Mouse (Mus musculus) liver, embryonic 11.5 days (tissue): Measurements from ENCODE around the gene Prkaca. TPM values are rescaled to one million over a fixed set of nuclear protein-coding genes. Genes with fewer than 3 reads are reported as not detected.

Source experiments
- ATAC-seq: fragments of 200-750 bp; cut with Nextera tagmentation; replicated peaks from 2 replicates; pipeline ENCODE4 v1.8.0; 2017; ENCODE audit warnings: moderate number of reproducible peaks, mild to moderate bottlenecking, moderate TSS enrichment, moderate library complexity; ENCODE audit not compliant: low FRiP score
- DNase-seq: peaks from one replicate; pipeline ENCODE4 v3.0.0-alpha.2; 2017; ENCODE audit warnings: low spot score
- H3K27ac ChIP-seq: fragments of 300-500 bp; sonication (generic); 2 replicates; pipeline ENCODE4 v1.5.1; 2014; ENCODE audit warnings: mild to moderate bottlenecking, low read depth, low read length, control low read depth
- H3K27me3 ChIP-seq: fragments of 300-500 bp; sonication (generic); replicated peaks from 2 replicates; pipeline ENCODE4 v1.6.1; 2014; ENCODE audit warnings: low read length, mixed read lengths; ENCODE audit not compliant: control insufficient read depth, insufficient read depth
- H3K36me3 ChIP-seq: fragments of 300-500 bp; sonication (generic); 2 replicates; pipeline ENCODE4 v1.6.1; 2014; ENCODE audit warnings: mild to moderate bottlenecking, low read length, moderate library complexity, mixed read lengths; ENCODE audit not compliant: control insufficient read depth, insufficient read depth
- H3K4me1 ChIP-seq: fragments of 300-500 bp; sonication (generic); replicated peaks from 2 replicates; pipeline ENCODE4 v1.6.1; 2014; ENCODE audit warnings: low read length, mixed read lengths; ENCODE audit not compliant: control insufficient read depth, insufficient read depth
- H3K4me2 ChIP-seq: fragments of 300-500 bp; sonication (generic); 2 replicates; pipeline ENCODE4 v1.6.1; 2014; ENCODE audit warnings: mild to moderate bottlenecking, control low read depth, moderate library complexity
- H3K4me3 ChIP-seq: fragments of 300-500 bp; sonication (generic); 2 replicates; pipeline ENCODE4 v1.5.1; 2014; ENCODE audit warnings: low read depth, low read length, control low read depth
- H3K9ac ChIP-seq: fragments of 300-500 bp; sonication (generic); 2 replicates; pipeline ENCODE4 v1.6.1; 2014; ENCODE audit warnings: low read depth, low read length, control low read depth
- H3K9me3 ChIP-seq: fragments of 300-500 bp; sonication (generic); 2 replicates; pipeline ENCODE4 v1.6.1; 2016; ENCODE audit warnings: low read length, inconsistent platforms, mixed read lengths; ENCODE audit not compliant: control insufficient read depth
- WGBS: fragments of 180-500 bp; shearing (Covaris S2); extraction: QIAGEN DNeasy Blood & Tissue Kit; methylation state at CpG from one replicate; pipeline ENCODE4 v1.1.7; 2014; 5-methylcytosine and 5-hydroxymethylcytosine counted together
- polyA plus RNA-seq: library from polyadenylated mRNA; unstranded; fragments of >200 nt; fragmentation: Nextera tagmentation; extraction: Ambion mirVana; gene quantifications from 2 replicates; pipeline ENCODE4 v1.2.1, GENCODE M21; 2014

Prkaca gene
- polyA plus RNA-seq, 1 experiment from 2014 or later = 96.9 TPM

GRCm38 (mm10) chr8:84010625-84011611, 38.1 kb downstream of the Prkaca start:
- no peak overlapping the region for H3K9ac ChIP-seq
- peaks cover 8% of the 10 kb centered on the region for H3K4me1 ChIP-seq
- H3K9me3 ChIP-seq = 0 out of 2 replicates have a peak, but pooled peaks cover under 1% of the 10 kb centered on the region
- no peaks in the 10 kb centered on the region for H3K36me3 ChIP-seq
- peak overlapping the region; percentile 71 for H3K4me2 ChIP-seq
- ATAC-seq (peak; percentile 57; the same call in 1 of the 2 replicates), DNase-seq (peak; percentile 71)
- no peak overlapping the region for H3K27ac ChIP-seq
- peaks cover 46% of the 10 kb centered on the region for H3K27me3 ChIP-seq
- WGBS = 2% methylated on average over 83 of the region's 83 CpGs
- H3K4me3 ChIP-seq = peak overlapping the region; percentile 57

GRCm38 (mm10) chr8:84011705-84012498, 39.1 kb downstream of the Prkaca start, which contains the start of gene 2210011C24Rik:
TSS of gene 2210011C24Rik (minus strand) at chr8:84012171.
- Histone ChIP-seq H3K4me3 (peak within 1 kb of the TSS; percentile 57), H3K9me3 (0 out of 2 replicates have a peak, but pooled peaks cover 2% of the 10 kb centered on the region), H3K27me3 (peaks cover 46% of the 10 kb centered on the region), H3K4me2 (peak within 1 kb of the TSS; percentile 71), H3K36me3 (no peaks in the 10 kb centered on the region), H3K27ac (no peak within 1 kb of the TSS), H3K9ac (no peak within 1 kb of the TSS), H3K4me1 (peaks cover 8% of the 10 kb centered on the region)
- no peak for DNase-seq
- ATAC-seq = no peak
- 3% methylated on average over 45 of the region's 45 CpGs for WGBS

GRCm38 (mm10) chr8:84012499-84013165, 39.8 kb downstream of the Prkaca start:
- no peak for ATAC-seq
- peaks cover 46% of the 10 kb centered on the region for H3K27me3 ChIP-seq
- H3K27ac ChIP-seq = no peak overlapping the region
- no peak overlapping the region for H3K9ac ChIP-seq
- H3K4me1 ChIP-seq = peaks cover 8% of the 10 kb centered on the region
- WGBS = 11% methylated on average over 35 of the region's 35 CpGs
- H3K9me3 ChIP-seq = 0 out of 2 replicates have a peak, but pooled peaks cover 2% of the 10 kb centered on the region
- DNase-seq = no peak
- H3K4me3 ChIP-seq = peak overlapping the region; percentile 57
- peak overlapping the region; percentile 71 for H3K4me2 ChIP-seq
- H3K36me3 ChIP-seq = no peaks in the 10 kb centered on the region

GRCm38 (mm10) chr8:84015833-84016232, 43.0 kb downstream of the Prkaca start:
- DNase-seq (no peak), ATAC-seq (no peak)
- Histone ChIP-seq H3K4me1 (peaks cover 8% of the 10 kb centered on the region), H3K27me3 (peaks cover 40% of the 10 kb centered on the region), H3K9ac (no peak overlapping the region), H3K27ac (no peak overlapping the region), H3K36me3 (no peaks in the 10 kb centered on the region), H3K4me3 (no peak overlapping the region), H3K4me2 (no peak overlapping the region), H3K9me3 (0 out of 2 replicates have a peak, but pooled peaks cover 2% of the 10 kb centered on the region)
- 90% methylated on average over 5 of the region's 5 CpGs for WGBS

GRCm38 (mm10) chr8:84019738-84020137, 46.9 kb downstream of the Prkaca start:
- Histone ChIP-seq H3K4me3 (no peak overlapping the region), H3K9ac (no peak overlapping the region), H3K27ac (no peak overlapping the region), H3K27me3 (peaks cover 23% of the 10 kb centered on the region), H3K36me3 (no peaks in the 10 kb centered on the region), H3K4me2 (no peak overlapping the region), H3K9me3 (0 out of 2 replicates have a peak, but pooled peaks cover 2% of the 10 kb centered on the region), H3K4me1 (peaks cover 12% of the 10 kb centered on the region)
- DNase-seq (no peak), ATAC-seq (no peak)
- WGBS = 74% methylated on average over 9 of the region's 9 CpGs

GRCm38 (mm10) chr8:84021096-84021495, 48.3 kb downstream of the Prkaca start, which contains the start of gene Palm3:
TSS of gene Palm3 (plus strand) at chr8:84021471.
- H3K4me3 ChIP-seq = no peak within 1 kb of the TSS
- DNase-seq (no peak), ATAC-seq (no peak)
- WGBS = 19% methylated on average over 18 of the region's 18 CpGs
- peaks cover 36% of the 10 kb centered on the region for H3K27me3 ChIP-seq
- H3K36me3 ChIP-seq = no peaks in the 10 kb centered on the region
- no peak within 1 kb of the TSS for H3K27ac ChIP-seq
- peak within 1 kb of the TSS; percentile 37 for H3K4me2 ChIP-seq
- H3K9me3 ChIP-seq = 0 out of 2 replicates have a peak, but pooled peaks cover under 1% of the 10 kb centered on the region
- no peak within 1 kb of the TSS for H3K9ac ChIP-seq
- H3K4me1 ChIP-seq = peaks cover 16% of the 10 kb centered on the region

GRCm38 (mm10) chr8:84021569-84021968, 48.8 kb downstream of the Prkaca start:
- Histone ChIP-seq H3K9me3 (no peaks in the 10 kb centered on the region), H3K9ac (no peak overlapping the region), H3K4me3 (no peak overlapping the region), H3K27me3 (peaks cover 41% of the 10 kb centered on the region), H3K36me3 (no peaks in the 10 kb centered on the region), H3K27ac (no peak overlapping the region), H3K4me2 (peak overlapping the region; percentile 37), H3K4me1 (peaks cover 19% of the 10 kb centered on the region)
- WGBS = 45% methylated on average over 12 of the region's 12 CpGs
- ATAC-seq = no peak
- no peak for DNase-seq

GRCm38 (mm10) chr8:84023085-84023484, 50.3 kb downstream of the Prkaca start:
- Histone ChIP-seq H3K27ac (no peak overlapping the region), H3K27me3 (peaks cover 56% of the 10 kb centered on the region), H3K4me3 (no peak overlapping the region), H3K9me3 (no peaks in the 10 kb centered on the region), H3K4me1 (peaks cover 19% of the 10 kb centered on the region), H3K36me3 (no peaks in the 10 kb centered on the region), H3K4me2 (no peak overlapping the region), H3K9ac (no peak overlapping the region)
- 23% methylated on average over 5 of the region's 5 CpGs for WGBS
- no peak for ATAC-seq
- no peak for DNase-seq
